Mouse (Mus musculus) thymus, adult 2 months (tissue): Measurements from ENCODE around the gene Alg5. TPM values are rescaled to one million over a fixed set of nuclear protein-coding genes. Genes with fewer than 3 reads are reported as not detected.
A peak's percentile ranks its signal among the peaks of the same experiment; 100 is the strongest.
"Not testable (repeated sequence)": the region's sequence is repeated elsewhere in the genome, so short reads cannot be mapped to it uniquely, and the experiment has no call there.

ENCODE experiments used
- DNase-seq: peaks from one replicate; pipeline ENCODE4 v3.0.0; 2021
- H3K27ac ChIP-seq: fragments of 200-500 bp; 2 replicates; pipeline ENCODE4 v1.5.1; 2012; ENCODE audit warnings: low read length, control low read depth; ENCODE audit not compliant: control insufficient read depth, insufficient read depth
- H3K27me3 ChIP-seq: fragments of 200-500 bp; 2 replicates; pipeline ENCODE4 v1.6.1; 2012; ENCODE audit warnings: mild to moderate bottlenecking, low read length, moderate library complexity, mixed read lengths; ENCODE audit not compliant: control insufficient read depth, insufficient read depth
- H3K36me3 ChIP-seq: fragments of 200-500 bp; 2 replicates; pipeline ENCODE4 v1.6.1; 2012; ENCODE audit warnings: mild to moderate bottlenecking, low read length, moderate library complexity; ENCODE audit not compliant: control insufficient read depth, insufficient read depth
- H3K4me1 ChIP-seq: fragments of 200-500 bp; replicated peaks from 2 replicates; pipeline ENCODE4 v1.6.1; 2012; ENCODE audit warnings: low read length; ENCODE audit not compliant: control insufficient read depth, insufficient read depth
- H3K4me3 ChIP-seq: fragments of 200-500 bp; 2 replicates; pipeline ENCODE4 v1.5.1; 2012; ENCODE audit warnings: mild to moderate bottlenecking, low read length, control low read depth, moderate library complexity; ENCODE audit not compliant: control insufficient read depth, insufficient read depth
- CTCF ChIP-seq: fragments of 200-500 bp; IDR thresholded peaks from 2 replicates; pipeline ENCODE4 v1.5.1; 2012; ENCODE audit warnings: mild to moderate bottlenecking, control low read depth, low read length, moderate library complexity, borderline replicate concordance; ENCODE audit not compliant: control insufficient read depth, poor library complexity, insufficient read depth; ENCODE audit errors: extremely low read depth
- POLR2A ChIP-seq: fragments of 200-500 bp; IDR thresholded peaks from 2 replicates; pipeline ENCODE4 v1.6.1; 2012; ENCODE audit warnings: mild to moderate bottlenecking, low read length, control low read depth, moderate library complexity; ENCODE audit not compliant: control insufficient read depth, poor library complexity, insufficient read depth; ENCODE audit errors: extremely low read depth
- WGBS: fragments of 180-500 bp; shearing (Covaris S2); methylation state at CpG from one replicate; pipeline ENCODE4 v1.1.7; 2018; 5-methylcytosine and 5-hydroxymethylcytosine counted together
- polyA plus RNA-seq: library from polyadenylated mRNA; depleted of rRNA; stranded (reverse); fragments of >200 nt; gene quantifications from 2 replicates; pipeline ENCODE4 v1.2.3, GENCODE M21; 2012; rRNA removed

Gene Alg5
- 13.2 and 15.7 TPM in 2 replicates for polyA plus RNA-seq

DNA sequence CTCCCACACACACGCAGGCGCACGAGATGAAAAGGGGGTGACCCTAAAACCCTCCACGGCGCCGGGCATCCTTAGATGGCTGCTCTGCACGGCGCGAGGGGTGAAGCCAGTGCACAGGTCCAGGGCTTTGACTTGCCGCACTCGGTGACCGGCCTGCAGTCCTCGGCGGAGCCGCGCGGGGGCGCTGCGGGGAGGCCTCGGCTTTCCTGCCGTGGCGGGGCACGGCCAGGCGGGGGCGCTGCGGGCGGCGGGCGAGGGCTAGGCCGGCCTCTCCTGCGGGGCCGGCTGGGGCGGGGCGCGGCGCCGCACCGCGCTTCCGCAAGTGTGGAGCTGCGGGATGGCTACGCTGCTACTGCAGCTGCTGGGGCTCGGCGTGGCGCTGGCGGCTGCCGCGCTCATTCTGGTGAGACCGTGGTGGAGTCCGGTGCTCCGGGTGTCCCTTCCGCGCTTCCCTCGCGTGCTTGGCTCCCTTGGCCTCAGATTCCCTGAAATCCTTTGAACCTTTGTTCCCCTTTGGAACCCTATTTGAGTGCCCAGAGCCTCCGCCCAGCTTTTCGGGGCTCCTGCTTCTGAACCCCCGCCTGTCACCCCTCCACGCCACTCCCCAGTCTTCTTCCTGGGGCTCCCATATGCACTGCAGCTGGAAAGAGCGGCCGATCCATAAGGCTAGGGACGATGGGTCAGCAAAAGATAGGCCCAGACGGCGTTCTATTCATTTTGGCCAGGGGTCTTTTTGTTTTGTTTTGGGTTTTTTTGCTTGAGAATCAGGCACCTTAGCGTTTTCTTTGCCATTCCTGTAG lies at the start of gene Alg5, which contains the start of gene Exosc8:
TSS of gene Alg5 (plus strand) at position 293 of the 800 bp plus-strand sequence.
TSS of gene Exosc8 (minus strand) at position 147 of the 800 bp plus-strand sequence.
- TF ChIP-seq CTCF: peak; percentile 100
- peak; percentile 75; the same call in 1 of the 2 replicates for TF ChIP-seq POLR2A
- H3K4me3 ChIP-seq: peak within 1 kb of the TSS; percentile 91
- H3K27ac ChIP-seq: peak within 1 kb of the TSS; percentile 90
- WGBS: under 1% methylated on average over 65 of the region's 65 CpGs
- peaks cover 6% of the 10 kb centered on the region; the same call in 1 of the 2 replicates for H3K4me1 ChIP-seq
- H3K36me3 ChIP-seq: peaks cover 12% of the 10 kb centered on the region
- DNase-seq: peak; percentile 94
- no peaks in the 10 kb centered on the region for H3K27me3 ChIP-seq

DNA sequence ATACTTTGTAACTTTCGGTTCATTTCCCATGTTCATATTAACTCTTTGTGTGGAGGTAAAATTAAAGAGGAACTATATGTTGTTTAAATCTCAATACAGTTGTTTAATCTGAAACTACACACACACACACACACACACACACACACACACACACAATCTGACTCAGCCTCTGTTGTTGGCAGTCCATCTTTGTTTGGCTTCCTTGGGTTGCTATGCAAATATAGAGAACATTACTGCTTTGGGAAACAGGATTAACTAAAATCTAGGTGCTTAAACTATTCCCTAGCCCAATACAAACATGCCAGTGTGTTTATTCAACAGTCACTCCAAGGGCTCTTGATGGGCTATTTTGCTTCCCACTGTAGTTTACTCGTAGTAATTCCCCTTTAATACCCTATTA lies 48.1 kb upstream of the Alg5 start:
- WGBS: 81% methylated on average over 2 of the region's 2 CpGs
- no peak for DNase-seq
- Histone ChIP-seq H3K4me1 (no peaks in the 10 kb centered on the region), H3K4me3 (no peak overlapping the region), H3K27me3 (no peaks in the 10 kb centered on the region), H3K27ac (no peak overlapping the region), H3K36me3 (no peaks in the 10 kb centered on the region)
- no peak for TF ChIP-seq CTCF
- TF ChIP-seq POLR2A: no peak

DNA sequence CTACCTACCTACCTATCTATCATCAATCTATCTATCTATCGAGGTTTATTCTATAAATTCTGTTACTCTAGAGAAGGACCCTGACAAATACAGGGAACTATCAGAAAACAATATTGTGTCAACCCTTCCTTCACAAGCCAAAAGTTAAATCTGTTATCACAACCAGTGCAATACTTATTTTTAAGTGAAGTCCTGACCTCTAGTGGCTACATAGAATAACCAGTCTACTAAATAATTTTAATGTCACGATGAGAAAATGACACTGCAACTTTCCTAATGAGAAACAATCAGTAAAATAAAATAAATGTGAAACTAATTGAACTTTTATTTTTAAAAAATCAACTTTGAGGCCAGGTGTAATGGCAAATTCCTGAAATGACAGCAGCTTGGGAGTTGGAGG lies 46.2 kb upstream of the Alg5 start:
- Histone ChIP-seq H3K36me3 (no peaks in the 10 kb centered on the region), H3K4me3 (no peak overlapping the region), H3K27me3 (no peaks in the 10 kb centered on the region), H3K27ac (no peak overlapping the region), H3K4me1 (no peaks in the 10 kb centered on the region)
- TF ChIP-seq CTCF: no peak
- TF ChIP-seq POLR2A: no peak
- no peak for DNase-seq
- WGBS: 32% methylated on average over 2 of the region's 2 CpGs

DNA sequence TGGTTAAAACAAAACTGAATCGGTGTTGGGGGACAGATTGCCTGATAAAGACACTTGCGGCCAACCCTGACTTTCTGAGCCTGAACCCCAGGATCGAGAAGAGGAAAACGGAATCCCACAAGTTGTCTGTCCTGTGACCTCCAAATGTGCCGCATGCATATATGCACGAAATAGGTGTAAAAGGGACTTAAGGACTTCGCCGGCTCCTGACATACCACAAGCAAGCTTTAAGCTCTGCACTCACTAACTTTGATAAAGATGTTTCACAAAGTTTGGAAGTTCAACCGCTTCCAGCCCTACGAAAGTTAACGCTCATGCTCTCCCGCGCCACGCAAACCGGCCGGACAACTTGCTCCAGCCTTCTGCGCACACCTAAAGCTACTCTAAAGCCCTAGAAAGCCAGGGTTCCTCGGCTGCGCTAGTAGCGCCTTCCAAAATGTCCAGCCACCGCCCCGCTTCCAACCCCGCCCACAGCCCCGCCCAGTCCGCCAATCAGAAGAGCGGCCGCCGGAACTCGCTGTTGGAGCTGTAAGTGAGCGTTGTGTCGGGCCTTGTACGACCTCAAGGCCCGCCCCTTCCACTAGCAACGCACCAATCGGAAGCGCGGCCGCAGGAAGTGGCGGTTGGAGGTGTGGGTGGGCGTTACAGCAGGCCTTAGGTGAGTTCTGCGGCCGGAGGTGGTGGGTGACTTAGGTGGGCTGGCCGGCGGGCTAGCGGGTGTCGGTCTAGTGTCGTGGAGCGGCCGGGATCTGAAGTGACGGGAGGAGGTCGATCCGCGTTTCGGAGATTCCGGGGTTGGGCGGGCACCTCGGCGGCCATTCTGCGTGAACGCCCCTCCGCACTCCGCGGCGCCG lies 42.9 kb upstream of the Alg5 start, which contains the start of gene Supt20:
TSS of gene Supt20 (plus strand) at position 606 of the 854 bp plus-strand sequence.
- Histone ChIP-seq H3K4me1 (no peaks in the 10 kb centered on the region), H3K27ac (peak within 1 kb of the TSS; percentile 81), H3K36me3 (peaks cover 12% of the 10 kb centered on the region), H3K27me3 (no peaks in the 10 kb centered on the region), H3K4me3 (peak within 1 kb of the TSS; percentile 65)
- TF ChIP-seq POLR2A (peak; percentile 72; the same call in 1 of the 2 replicates), CTCF (peak; percentile 55; the same call in 1 of the 2 replicates)
- DNase-seq: peak; percentile 92
- WGBS: 1% methylated on average over 65 of the region's 65 CpGs

DNA sequence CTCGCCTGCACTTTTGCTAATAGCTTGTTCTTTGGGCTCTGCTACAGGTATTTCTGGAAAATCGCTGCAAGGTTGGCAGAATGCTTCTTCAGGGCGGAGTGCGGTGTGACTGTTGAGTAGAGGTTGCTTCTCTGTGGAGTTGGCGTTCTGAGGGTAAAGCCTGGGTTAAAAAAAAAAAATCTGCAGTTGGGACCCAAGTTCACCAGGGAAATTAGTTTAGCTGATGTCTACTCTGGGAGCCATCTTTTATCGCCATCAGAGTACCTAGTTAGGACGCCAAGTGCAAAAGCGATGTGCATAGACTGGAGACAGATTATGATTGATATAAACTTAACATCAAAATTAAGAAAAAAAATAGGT lies 42.3 kb upstream of the Alg5 start:
- TF ChIP-seq CTCF (no peak), POLR2A (no peak)
- Histone ChIP-seq H3K4me1 (no peaks in the 10 kb centered on the region), H3K4me3 (peak overlapping the region; percentile 60), H3K27me3 (no peaks in the 10 kb centered on the region), H3K36me3 (peaks cover 16% of the 10 kb centered on the region), H3K27ac (peak overlapping the region; percentile 81)
- 0% methylated on average over 8 of the region's 8 CpGs for WGBS
- DNase-seq: no peak

DNA sequence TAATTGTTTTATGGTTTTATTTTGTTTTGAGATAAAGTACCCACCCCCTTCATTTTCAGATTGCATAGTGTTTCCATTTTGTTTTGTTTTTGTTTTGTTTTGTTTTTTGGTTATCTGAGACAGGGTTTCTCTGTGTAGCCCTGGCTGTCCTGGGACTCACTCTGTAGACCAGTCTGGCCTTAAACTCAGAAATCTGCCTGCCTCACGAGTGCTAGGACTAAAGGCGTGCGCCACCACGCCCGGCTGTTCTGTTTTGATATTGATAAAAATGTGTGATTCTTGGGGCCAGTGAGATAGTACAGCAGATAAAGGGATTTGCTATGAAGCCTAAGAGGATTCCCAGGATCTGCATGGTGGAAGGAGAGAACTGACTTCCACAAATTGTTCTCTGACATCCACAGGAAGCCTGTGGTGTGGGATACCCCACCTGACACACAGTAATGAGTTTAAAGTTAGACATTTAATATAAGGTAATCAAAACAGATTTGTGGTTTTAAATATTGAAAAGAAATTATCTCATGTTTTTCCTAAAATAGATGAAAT lies 35.5 kb upstream of the Alg5 start:
- Histone ChIP-seq H3K27ac (no peak overlapping the region), H3K4me3 (no peak overlapping the region), H3K27me3 (no peaks in the 10 kb centered on the region), H3K4me1 (no peaks in the 10 kb centered on the region), H3K36me3 (peaks cover 59% of the 10 kb centered on the region)
- 95% methylated on average over 5 of the region's 5 CpGs for WGBS
- DNase-seq: no peak
- no peak for TF ChIP-seq POLR2A
- TF ChIP-seq CTCF: no peak

DNA sequence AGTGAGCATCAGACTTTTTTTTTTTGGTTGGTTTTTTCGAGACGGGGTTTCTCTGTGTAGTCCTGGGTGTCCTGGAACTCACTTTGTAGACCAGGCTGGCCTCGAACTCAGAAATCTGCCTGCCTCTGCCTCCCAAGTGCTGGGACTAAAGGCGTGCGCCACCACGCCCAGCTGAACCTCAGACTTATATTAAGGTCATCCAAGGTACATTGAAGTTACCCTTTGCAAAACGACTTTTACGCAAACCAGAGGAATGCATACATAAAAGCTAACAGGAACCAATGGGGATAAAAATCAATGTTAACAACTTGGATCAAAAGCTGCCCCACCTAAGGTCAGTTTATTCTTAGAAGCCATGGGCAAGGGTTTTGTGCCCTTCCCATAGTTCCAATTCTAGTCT lies 31.2 kb upstream of the Alg5 start:
- peaks cover 69% of the 10 kb centered on the region for H3K36me3 ChIP-seq
- not testable (repeated sequence) for DNase-seq

More for the DNA sequence above, 31.2 kb upstream of the Alg5 start:
- H3K4me3 ChIP-seq, H3K27me3 ChIP-seq, H3K4me1 ChIP-seq, H3K27ac ChIP-seq: not testable (repeated sequence)
- 96% methylated on average over 8 of the region's 8 CpGs for WGBS
